Mouse (Mus musculus) CH12.LX (cell line): Measurements from ENCODE around the gene Pirt. TPM values are rescaled to one million over a fixed set of nuclear protein-coding genes. Genes with fewer than 3 reads are reported as not detected.
A peak's percentile ranks its signal among the peaks of the same experiment; 100 is the strongest.

Source experiments
- DNase-seq: peaks from one replicate; pipeline ENCODE4 v3.0.0-alpha.2; 2013; ENCODE audit errors: extremely low read depth
- H3K27ac ChIP-seq: 2 replicates; pipeline ENCODE4 v1.5.1; 2012; ENCODE audit warnings: low read depth, mild to moderate bottlenecking, control low read depth, moderate library complexity; ENCODE audit not compliant: insufficient read depth
- H3K27me3 ChIP-seq: replicated peaks from 2 replicates; pipeline ENCODE3; 2012; ENCODE audit warnings: inconsistent platforms
- H3K36me3 ChIP-seq, 2 experiments: replicated peaks in 1 of 2; 2 replicates each; pipeline versions ENCODE3 to v1.6.1; 2012; ENCODE audit warnings: inconsistent platforms in 1 of 2, low read length in 1 of 2, mild to moderate bottlenecking in 1 of 2, mixed read lengths in 1 of 2, moderate library complexity in 1 of 2; ENCODE audit not compliant: control insufficient read depth in 1 of 2, insufficient read depth in 1 of 2
- H3K4me1 ChIP-seq, 2 experiments: 2 replicates each; pipeline ENCODE4 v1.6.1; 2012; ENCODE audit warnings: inconsistent platforms in 1 of 2, moderate library complexity in 1 of 2; ENCODE audit not compliant: insufficient read depth in 2 of 2, control insufficient read depth in 1 of 2
- H3K4me2 ChIP-seq: 2 replicates; pipeline ENCODE4 v1.6.1; 2012; ENCODE audit warnings: low read depth, mild to moderate bottlenecking, control low read depth; ENCODE audit not compliant: poor library complexity, insufficient read depth, severe bottlenecking
- H3K4me3 ChIP-seq, 3 experiments: fragments of 150-350 bp in 1 of 3; sonication (generic) in 1 of 3; replicated peaks in 1 of 3; 2 replicates each; pipeline versions ENCODE3 to v1.5.1; 2011 to 2012; ENCODE audit warnings: low read depth in 2 of 3, low read length in 2 of 3, mild to moderate bottlenecking in 2 of 3, moderate library complexity in 2 of 3, control low read depth in 1 of 3, improper control_type of control experiment in 1 of 3, inconsistent platforms in 1 of 3, mixed read lengths in 1 of 3; ENCODE audit not compliant: poor library complexity in 1 of 3
- H3K79me2 ChIP-seq: replicated peaks from 2 replicates; pipeline ENCODE4 v1.6.1; 2012; ENCODE audit warnings: mild to moderate bottlenecking, moderate library complexity; ENCODE audit not compliant: control insufficient read depth, poor library complexity, insufficient read depth, severe bottlenecking; ENCODE audit errors: extremely low read depth
- H3K9ac ChIP-seq: 2 replicates; pipeline ENCODE4 v1.6.1; 2012; ENCODE audit warnings: low read depth, mild to moderate bottlenecking, control low read depth, moderate library complexity; ENCODE audit not compliant: insufficient read depth
- H3K9me3 ChIP-seq: replicated peaks from 2 replicates; pipeline ENCODE3; 2012; ENCODE audit warnings: low read length, inconsistent platforms, mixed read lengths
- BHLHE40 ChIP-seq: IDR thresholded peaks from 2 replicates; pipeline ENCODE4 v1.6.1; 2011; ENCODE audit warnings: mild to moderate bottlenecking, low read depth, low read length, improper control_type of control experiment
- CHD2 ChIP-seq: IDR thresholded peaks from 2 replicates; pipeline ENCODE4 v1.6.1; 2011; ENCODE audit warnings: low read length, improper control_type of control experiment
- E2F4 ChIP-seq: IDR thresholded peaks from 2 replicates; pipeline ENCODE4 v1.6.1; 2011; ENCODE audit warnings: low read depth, low read length, improper control_type of control experiment; ENCODE audit not compliant: insufficient replicate concordance
- ELF1 ChIP-seq: IDR thresholded peaks from 2 replicates; pipeline ENCODE4 v1.6.1; 2014; ENCODE audit warnings: low read depth, mild to moderate bottlenecking, inconsistent platforms, low read length, improper control_type of control experiment
- ETS1 ChIP-seq: conservative IDR thresholded peaks from 2 replicates; pipeline ENCODE4 v1.6.1; 2012; ENCODE audit warnings: low read depth, mild to moderate bottlenecking, inconsistent platforms, low read length, improper control_type of control experiment, moderate library complexity
- GABPA ChIP-seq: IDR thresholded peaks from 2 replicates; pipeline ENCODE4 v1.6.1; 2012; ENCODE audit warnings: low read depth, low read length, improper control_type of control experiment, inconsistent platforms; ENCODE audit not compliant: insufficient replicate concordance
- HCFC1 ChIP-seq: IDR thresholded peaks from 2 replicates; pipeline ENCODE4 v1.6.1; 2012; ENCODE audit warnings: low read depth, mild to moderate bottlenecking, inconsistent platforms, low read length, improper control_type of control experiment
- IRF4 ChIP-seq: IDR thresholded peaks from 2 replicates; pipeline ENCODE4 v1.6.1; 2014; ENCODE audit warnings: low read depth, mild to moderate bottlenecking, inconsistent platforms, low read length, improper control_type of control experiment
- KAT2A ChIP-seq: IDR thresholded peaks from 2 replicates; pipeline ENCODE4 v1.6.1; 2012; ENCODE audit warnings: low read length, improper control_type of control experiment, inconsistent platforms; ENCODE audit not compliant: insufficient replicate concordance
- MAFK ChIP-seq: IDR thresholded peaks from 2 replicates; pipeline ENCODE4 v1.6.1; 2011; ENCODE audit warnings: low read length, improper control_type of control experiment; ENCODE audit not compliant: insufficient replicate concordance
- MAX ChIP-seq: IDR thresholded peaks from 2 replicates; pipeline ENCODE4 v1.6.1; 2011; ENCODE audit warnings: low read length, improper control_type of control experiment
- MEF2A ChIP-seq: IDR thresholded peaks from 2 replicates; pipeline ENCODE4 v1.6.1; 2014; ENCODE audit warnings: low read depth, mild to moderate bottlenecking, inconsistent platforms, low read length, improper control_type of control experiment, borderline replicate concordance
- MYC ChIP-seq: IDR thresholded peaks from 2 replicates; pipeline ENCODE4 v1.6.1; 2011; ENCODE audit warnings: low read depth, mild to moderate bottlenecking, improper control_type of control experiment, low read length
- NRF1 ChIP-seq: IDR thresholded peaks from 2 replicates; pipeline ENCODE4 v1.6.1; 2014; ENCODE audit warnings: low read depth, mild to moderate bottlenecking, inconsistent platforms, low read length, improper control_type of control experiment, moderate library complexity
- PAX5 ChIP-seq: IDR thresholded peaks from 2 replicates; pipeline ENCODE4 v1.6.1; 2012; ENCODE audit warnings: low read length, inconsistent platforms, mixed read lengths
- POLR2A ChIP-seq: IDR thresholded peaks from 2 replicates; pipeline ENCODE4 v1.6.1; 2011; ENCODE audit warnings: low read depth, mild to moderate bottlenecking, improper control_type of control experiment, low read length
- POLR2AphosphoS2 ChIP-seq: IDR thresholded peaks from 2 replicates; pipeline ENCODE4 v1.6.1; 2011; ENCODE audit warnings: low read depth, low read length, improper control_type of control experiment
- RAD21 ChIP-seq: IDR thresholded peaks from 2 replicates; pipeline ENCODE4 v1.6.1; 2011; ENCODE audit warnings: low read depth, mild to moderate bottlenecking, low read length, improper control_type of control experiment, moderate library complexity
- SIN3A ChIP-seq: IDR thresholded peaks from 2 replicates; pipeline ENCODE4 v1.6.1; 2012; ENCODE audit warnings: low read length, improper control_type of control experiment, inconsistent platforms
- USF1 ChIP-seq: IDR thresholded peaks from 2 replicates; pipeline ENCODE4 v1.6.1; 2014; ENCODE audit warnings: low read depth, mild to moderate bottlenecking, inconsistent platforms, low read length, improper control_type of control experiment
- USF2 ChIP-seq: conservative IDR thresholded peaks from 2 replicates; pipeline ENCODE4 v1.6.1; 2011; ENCODE audit warnings: low read depth, low read length, improper control_type of control experiment
- ZC3H11A ChIP-seq: IDR thresholded peaks from 2 replicates; pipeline ENCODE4 v1.6.1; 2012; ENCODE audit warnings: low read depth, mild to moderate bottlenecking, inconsistent platforms, low read length, improper control_type of control experiment
- ZKSCAN1 ChIP-seq: IDR thresholded peaks from 2 replicates; pipeline ENCODE4 v1.6.1; 2012; ENCODE audit warnings: low read depth, inconsistent platforms, low read length, improper control_type of control experiment, borderline replicate concordance
- ZMIZ1 ChIP-seq: IDR thresholded peaks from 2 replicates; pipeline ENCODE4 v1.6.1; 2012; ENCODE audit warnings: low read depth, mild to moderate bottlenecking, inconsistent platforms, low read length, improper control_type of control experiment
- ZNF384 ChIP-seq: IDR thresholded peaks from 2 replicates; pipeline ENCODE4 v1.6.1; 2012; ENCODE audit warnings: low read depth, low read length, improper control_type of control experiment, inconsistent platforms
- dilution Hi-C: fragments of 300-500 bp; cut with MboI; formaldehyde crosslinking; loops from 2 replicates; pipeline ENCODE4 v1.14.3; 2020; ENCODE audit warnings: low sequenced_read_pairs; ENCODE audit not compliant: extremely low pct_unique_long_range_greater_than_20kb, extremely low pct_ligation_motif_present
- in situ Hi-C: fragments of 300-500 bp; cut with MboI; formaldehyde crosslinking; loops from 3 replicates; pipeline ENCODE4 v1.14.3; 2019; ENCODE audit warnings: low sequenced_read_pairs, low pct_ligation_motif_present, low pct_unique_long_range_greater_than_20kb, mixed read lengths
- polyA plus RNA-seq: library from polyadenylated mRNA; unstranded; fragments of >175 nt; gene quantifications from 2 replicates; pipeline ENCODE4 v1.2.1, GENCODE M21; 2012; ENCODE audit warnings: low read depth; ENCODE audit not compliant: insufficient read length
- total RNA-seq, 2 experiments: library from RNA; depleted of rRNA; stranded (reverse); fragments of 300-350 nt in 1 of 2; fragments of >200 nt in 1 of 2; gene quantifications; 2 replicates each; pipeline ENCODE4 v1.2.3; 2012 to 2014

Pirt gene
- total and polyA plus RNA-seq, 3 experiments, result not detected

DNA sequence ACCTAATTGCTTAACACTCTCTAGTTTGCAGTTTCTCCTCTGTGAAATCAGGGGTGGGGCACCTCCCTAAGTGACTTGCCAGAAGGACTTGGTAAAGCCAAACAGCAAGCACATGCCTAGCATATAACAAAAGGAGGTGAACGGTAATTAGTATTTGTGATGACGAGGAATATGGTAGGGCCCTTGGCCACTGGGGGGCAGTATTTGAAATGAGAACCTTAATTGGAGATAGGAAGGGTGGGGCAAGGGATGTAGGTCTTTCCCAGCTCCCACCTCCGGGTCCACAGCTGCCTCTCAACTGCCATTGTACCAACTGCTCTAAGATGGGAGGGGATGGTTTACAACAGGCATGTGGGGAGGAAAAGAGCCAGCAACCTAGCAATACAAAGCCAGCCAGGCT lies 2.5 kb downstream of the Pirt start (continued):
- TF ChIP-seq BHLHE40 (0 out of 2 replicates have a peak, but pooled peaks have one; percentile 7), MEF2A (no peak), MAX (no peak), E2F4 (0 out of 2 replicates have a peak, but pooled peaks have one; percentile 27), ETS1 (no peak), ZMIZ1 (no peak), USF1 (no peak), PAX5 (no peak), POLR2A (no peak), MAFK (no peak), KAT2A (no peak), ELF1 (no peak), IRF4 (peak; percentile 57), ZNF384 (no peak), USF2 (no peak), POLR2AphosphoS2 (no peak)

DNA sequence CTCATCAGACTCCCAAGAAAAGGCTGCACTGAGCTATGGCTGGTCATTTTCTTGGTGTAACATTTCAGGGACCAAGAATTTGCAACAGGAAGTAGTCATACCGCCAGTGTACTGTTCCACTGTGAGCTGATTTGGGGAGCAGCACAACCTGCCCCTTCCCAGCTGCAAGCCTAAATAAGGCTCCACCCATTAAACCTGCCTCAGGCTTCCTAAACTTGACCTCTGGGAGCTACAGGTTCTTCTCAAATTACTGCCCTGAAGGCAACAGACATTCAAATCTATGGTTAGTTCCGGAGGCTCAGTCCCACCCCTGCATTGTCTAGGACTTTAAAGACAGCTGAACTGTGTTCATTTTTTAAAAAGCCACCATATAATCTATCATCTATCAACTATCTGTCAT lies 8.2 kb downstream of the Pirt start:
- H3K4me2 ChIP-seq, result no peak overlapping the region
- no peak overlapping the region for H3K4me3 ChIP-seq
- H3K4me1 ChIP-seq, result no peaks in the 10 kb centered on the region; a peak in 1 of 4 replicates
- no peaks in the 10 kb centered on the region for H3K79me2 ChIP-seq
- no peaks in the 10 kb centered on the region for H3K36me3 ChIP-seq
- peaks cover 67% of the 10 kb centered on the region for H3K27me3 ChIP-seq
- in situ Hi-C loops (loop anchor here (5.0 to 25.0 kb wide), 2 partner anchors 62 to 417 kb away; no protein-coding TSS in a partner anchor), dilution Hi-C loops (no loop called here)
- no peak overlapping the region for H3K27ac ChIP-seq
- no peak overlapping the region for H3K9ac ChIP-seq
- H3K9me3 ChIP-seq, result no peaks in the 10 kb centered on the region
- TF ChIP-seq USF2, result no peak
- TF ChIP-seq POLR2AphosphoS2, result no peak
- no peak for TF ChIP-seq SIN3A
- TF ChIP-seq NRF1, result no peak
- TF ChIP-seq MAX, result no peak
- TF ChIP-seq ZMIZ1, result no peak
- no peak for TF ChIP-seq MEF2A
- TF ChIP-seq MYC, result no peak
- no peak for TF ChIP-seq GABPA
- TF ChIP-seq ZKSCAN1, result no peak
- TF ChIP-seq ZC3H11A, result no peak
- no peak for TF ChIP-seq KAT2A
- no peak for TF ChIP-seq CHD2
- TF ChIP-seq HCFC1, result no peak
- TF ChIP-seq RAD21, result no peak
- DNase-seq, result no peak
